Mouse (Mus musculus) heart, postnatal 14 days (tissue): ENCODE data around the gene Lamtor2. TPM values are rescaled to one million over a fixed set of nuclear protein-coding genes. Genes with fewer than 3 reads are reported as not detected.

Experiments
- DNase-seq, 2 experiments: peaks; one replicate each; pipeline ENCODE4 v3.0.0; 2021 to 2022
- intact Hi-C: fragments of 180-260 bp; cut with DNase I; formaldehyde crosslinking; loops from one replicate; pipeline ENCODE4 v1.15.1; 2025
- total RNA-seq, 2 experiments: library from RNA; stranded (reverse); gene quantifications; 2 replicates each; pipeline ENCODE4 v1.2.3; 2021

The Lamtor2 gene
- total RNA-seq, 2 experiments from 2014 or later, result 77.7 TPM

- intact Hi-C loops, result no loop called here
- no peak for DNase-seq
Measured at GRCm38 (mm10) chr3:88569694-88570093, 16.8 kb upstream of the Lamtor2 start.

GRCm38 (mm10) chr3:88569093-88569492, 16.2 kb upstream of the Lamtor2 start:
- intact Hi-C loops, result no loop called here
- no peak for DNase-seq

- DNase-seq, result no peak
- intact Hi-C loops, result no loop called here
Measured at GRCm38 (mm10) chr3:88568615-88569014, 15.7 kb upstream of the Lamtor2 start.

- DNase-seq, result no peak
- intact Hi-C loops, result no loop called here
Measured at GRCm38 (mm10) chr3:88567892-88568291, 15.0 kb upstream of the Lamtor2 start.

DNA sequence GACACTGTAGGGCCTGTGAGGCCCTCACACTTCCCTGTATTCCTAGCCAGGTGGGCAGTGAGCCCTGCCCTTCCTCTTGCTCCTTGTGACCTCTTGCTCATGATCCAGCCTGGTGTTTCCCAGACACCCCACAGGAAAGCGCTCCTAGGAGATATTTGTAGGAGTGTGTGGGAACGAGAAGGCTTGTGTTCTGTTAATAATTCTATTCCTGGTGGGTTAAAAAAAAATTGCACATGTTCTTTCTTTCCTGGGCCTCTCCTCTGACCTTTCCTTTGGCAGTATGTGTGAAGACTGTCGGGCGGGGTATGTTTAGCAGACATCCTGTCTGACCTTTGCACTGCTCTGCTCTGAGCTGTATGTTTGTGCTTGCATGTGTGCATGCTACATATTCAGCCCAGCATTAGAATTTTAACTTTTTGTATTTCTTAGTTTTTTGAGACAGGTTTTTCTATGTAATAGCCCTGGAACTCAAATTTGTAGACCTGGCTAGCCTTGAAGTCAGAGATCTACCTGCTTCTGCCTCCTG, 13.7 kb upstream of the Lamtor2 start:
- intact Hi-C loops, result no loop called here
- DNase-seq, result no peak

DNA sequence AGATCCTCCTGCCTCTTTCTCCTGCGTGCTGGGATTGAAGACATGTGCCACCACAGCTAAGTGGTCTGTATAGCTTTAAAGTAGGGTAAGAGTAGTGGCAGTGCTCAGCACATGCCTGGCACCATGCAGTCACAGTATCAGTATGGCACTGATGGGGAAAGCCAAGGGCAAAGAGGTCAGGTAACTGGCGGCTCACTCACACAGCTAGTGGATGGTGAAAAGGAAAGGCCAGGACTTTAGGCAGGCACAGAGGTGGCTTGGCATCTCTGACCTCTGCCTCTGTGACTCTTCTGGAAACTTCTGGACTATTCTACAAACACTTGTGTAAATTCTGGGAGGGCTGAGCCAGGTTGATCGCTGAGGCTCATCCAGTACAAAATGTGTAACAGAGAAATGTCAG, 13.2 kb upstream of the Lamtor2 start:
- intact Hi-C loops, result no loop called here
- DNase-seq, result no peak

GRCm38 (mm10) chr3:88563966-88564365, 11.1 kb upstream of the Lamtor2 start:
- intact Hi-C loops, result no loop called here
- no peak for DNase-seq

GRCm38 (mm10) chr3:88563442-88563841, 10.6 kb upstream of the Lamtor2 start:
- intact Hi-C loops, result no loop called here
- no peak for DNase-seq

- intact Hi-C loops, result no loop called here
- DNase-seq, result no peak
Measured at GRCm38 (mm10) chr3:88561989-88562388, 9.1 kb upstream of the Lamtor2 start.

- intact Hi-C loops, result no loop called here
- no peak for DNase-seq
Measured at GRCm38 (mm10) chr3:88559596-88559995, 6.7 kb upstream of the Lamtor2 start.

DNA sequence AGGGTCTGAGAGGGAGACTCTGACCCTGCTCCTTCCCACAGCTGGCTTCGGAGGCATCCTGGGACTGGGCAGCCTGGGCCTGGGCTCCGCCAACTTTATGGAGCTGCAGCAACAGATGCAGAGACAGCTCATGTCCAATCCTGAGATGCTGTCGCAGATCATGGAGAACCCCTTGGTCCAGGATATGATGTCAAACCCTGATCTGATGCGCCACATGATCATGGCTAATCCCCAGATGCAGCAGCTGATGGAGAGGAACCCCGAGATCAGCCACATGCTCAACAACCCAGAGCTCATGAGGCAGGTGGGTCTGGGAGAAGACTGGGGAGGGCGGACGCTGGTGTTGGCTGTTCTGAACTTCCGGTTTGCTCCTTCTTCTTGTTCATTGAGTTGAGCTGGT, 3.7 kb upstream of the Lamtor2 start:
- intact Hi-C loops, result no loop called here
- no peak for DNase-seq

- no peak for DNase-seq
- intact Hi-C loops, result no loop called here
Measured at GRCm38 (mm10) chr3:88555731-88556130, 2.9 kb upstream of the Lamtor2 start.

GRCm38 (mm10) chr3:88555069-88555605, 2.3 kb upstream of the Lamtor2 start:
- DNase-seq, result no peak
- intact Hi-C loops, result no loop called here

GRCm38 (mm10) chr3:88553880-88554586, 1.2 kb upstream of the Lamtor2 start:
- intact Hi-C loops, result no loop called here

DNA sequence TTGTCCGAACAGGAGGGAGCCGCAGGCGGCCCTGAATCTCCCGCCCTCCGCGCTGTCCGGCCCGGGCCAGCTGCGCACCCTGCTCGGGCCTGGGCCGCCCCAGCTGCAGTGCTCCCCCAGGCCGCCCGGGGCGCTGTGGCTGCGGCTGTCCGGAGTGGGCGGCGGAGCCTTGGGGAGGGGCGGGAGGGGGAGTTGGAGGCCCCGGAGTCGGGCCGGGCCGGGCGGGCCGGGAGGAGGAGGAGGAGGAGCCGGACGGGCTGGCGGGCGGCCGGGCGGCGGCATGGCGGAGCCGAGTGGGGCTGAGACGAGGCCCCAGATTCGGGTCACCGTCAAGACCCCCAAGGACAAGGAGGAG, 628 bp upstream of the Lamtor2 start, which contains the start of gene Ubqln4:
Ubqln4 (plus strand) TSS at position 234 of the 355 bp plus-strand sequence.
- intact Hi-C loops, result no loop called here
- peak; percentile 98 for DNase-seq

More at GRCm38 (mm10) chr3:88553880-88554586, 1.2 kb upstream of the Lamtor2 start:
- peak in 1 of 2 experiments; percentile 67 for DNase-seq

- intact Hi-C loops, result no loop called here
- no peak for DNase-seq
Measured at GRCm38 (mm10) chr3:88552082-88552645, 710 bp downstream of the Lamtor2 start.

DNA sequence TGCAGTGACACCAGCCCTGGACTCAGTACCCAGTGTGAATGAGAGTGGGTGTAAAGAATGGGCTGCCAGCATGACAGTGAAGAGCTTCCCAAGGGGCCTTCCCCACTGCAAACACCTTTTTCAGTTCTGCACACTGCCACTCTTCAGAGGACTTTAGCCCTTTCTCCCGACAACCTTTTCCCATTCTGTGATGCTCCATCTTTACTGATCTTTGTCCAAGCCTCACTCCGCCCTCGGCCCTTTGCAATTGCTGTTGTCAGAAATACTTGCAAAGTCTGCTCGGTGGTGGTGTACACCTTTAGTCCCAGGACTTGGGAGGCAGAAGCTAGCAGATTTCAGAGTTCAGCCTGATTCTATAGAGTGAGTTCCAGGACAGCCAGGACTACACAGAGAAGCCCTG, 1.3 kb downstream of the Lamtor2 start:
- DNase-seq, result no peak
- intact Hi-C loops, result no loop called here

DNA sequence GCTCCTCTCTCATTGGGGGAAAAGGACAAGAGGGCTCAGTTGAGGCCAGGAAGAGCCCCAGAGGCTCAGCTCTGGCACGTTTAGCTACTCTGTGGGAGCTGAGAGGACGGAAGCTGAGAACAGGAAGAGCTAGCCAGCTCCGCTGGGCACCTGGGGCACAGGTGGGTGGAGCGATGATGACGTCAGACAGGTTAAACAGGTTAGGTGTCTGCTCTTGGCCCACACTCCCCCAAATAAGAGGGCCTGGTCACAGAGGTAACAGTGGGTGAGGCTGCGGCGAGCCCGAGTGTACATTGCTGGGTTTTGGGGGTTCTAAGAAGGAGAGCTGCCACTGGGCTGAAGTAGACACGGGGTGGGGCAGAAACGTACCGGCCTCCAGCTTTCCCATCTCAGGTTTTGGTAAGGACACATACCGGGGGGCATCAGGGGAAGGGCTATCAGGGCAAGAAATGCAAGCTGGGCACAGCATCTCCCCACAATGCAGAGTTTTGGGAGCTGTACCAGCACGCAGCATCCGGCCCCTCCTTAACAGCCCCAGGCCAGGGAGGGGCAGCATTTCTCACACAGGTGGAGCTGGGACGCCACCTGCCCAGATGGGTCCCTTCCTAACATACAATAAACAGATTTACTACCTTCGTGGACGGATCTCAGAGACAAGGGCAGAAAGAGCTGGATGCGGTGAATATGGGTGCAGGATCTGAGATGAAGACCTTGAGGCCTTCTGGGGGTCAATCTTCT, 4.5 kb downstream of the Lamtor2 start, which contains the start of gene Rab25:
Rab25 (minus strand) TSS at position 121 of the 738 bp plus-strand sequence.
- intact Hi-C loops, result no loop called here

GRCm38 (mm10) chr3:88546674-88547418, 6.0 kb downstream of the Lamtor2 start:
- no peak for DNase-seq

More for the DNA sequence above, 4.5 kb downstream of the Lamtor2 start, which contains the start of gene Rab25:
- DNase-seq, result no peak

DNA sequence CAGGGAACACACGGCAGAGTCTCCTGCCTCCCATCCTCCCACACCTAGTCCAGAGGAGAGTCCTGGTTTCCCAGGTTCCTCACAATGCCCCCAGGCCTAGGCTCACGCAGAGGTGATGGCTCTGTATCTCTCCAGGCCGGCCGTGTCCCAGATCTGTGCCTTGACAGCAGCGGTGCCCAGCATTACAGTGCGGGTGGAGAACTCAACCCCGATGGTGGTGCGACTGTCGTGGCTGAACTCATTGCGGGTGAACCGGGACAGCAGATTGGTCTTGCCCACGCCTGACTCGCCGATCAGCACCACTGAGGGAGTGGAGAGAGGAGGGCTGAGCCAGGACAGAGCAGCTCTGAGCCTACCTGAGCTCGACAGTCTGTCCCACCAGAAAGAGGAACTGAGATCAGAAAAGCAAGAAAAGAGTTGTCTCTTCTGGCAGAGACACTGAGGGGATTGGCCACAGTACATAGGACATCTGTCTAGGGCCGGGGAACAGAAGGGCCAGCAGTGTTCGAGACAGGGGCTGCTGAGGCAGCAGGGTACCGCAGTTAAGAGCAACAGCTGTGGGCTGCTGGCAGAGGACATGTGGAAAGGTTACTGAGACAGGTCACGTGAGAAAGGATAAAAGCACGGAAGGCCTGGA, 7.8 kb downstream of the Lamtor2 start:
- DNase-seq, result no peak
- intact Hi-C loops, result no loop called here

More at GRCm38 (mm10) chr3:88546674-88547418, 6.0 kb downstream of the Lamtor2 start:
- intact Hi-C loops, result no loop called here
